Mouse (Mus musculus) CH12.LX (cell line): ENCODE data around the gene Slc45a3.

Experiments used
- CTCF ChIP-seq, 2 experiments: IDR thresholded peaks in 1 of 2; conservative IDR thresholded peaks in 1 of 2; 2 replicates each; pipeline ENCODE4 v1.5.1; 2011 to 2012; ENCODE audit warnings: low read depth in 2 of 2, low read length in 2 of 2, improper control_type of control experiment in 1 of 2, inconsistent platforms in 1 of 2, mild to moderate bottlenecking in 1 of 2, moderate library complexity in 1 of 2
- ETS1 ChIP-seq: conservative IDR thresholded peaks from 2 replicates; pipeline ENCODE4 v1.6.1; 2012; ENCODE audit warnings: low read depth, mild to moderate bottlenecking, inconsistent platforms, low read length, improper control_type of control experiment, moderate library complexity
- HCFC1 ChIP-seq: IDR thresholded peaks from 2 replicates; pipeline ENCODE4 v1.6.1; 2012; ENCODE audit warnings: low read depth, mild to moderate bottlenecking, inconsistent platforms, low read length, improper control_type of control experiment
- KAT2A ChIP-seq: IDR thresholded peaks from 2 replicates; pipeline ENCODE4 v1.6.1; 2012; ENCODE audit warnings: low read length, improper control_type of control experiment, inconsistent platforms; ENCODE audit not compliant: insufficient replicate concordance
- MAFK ChIP-seq: IDR thresholded peaks from 2 replicates; pipeline ENCODE4 v1.6.1; 2011; ENCODE audit warnings: low read length, improper control_type of control experiment; ENCODE audit not compliant: insufficient replicate concordance
- MXI1 ChIP-seq: IDR thresholded peaks from 2 replicates; pipeline ENCODE4 v1.6.1; 2011; ENCODE audit warnings: mild to moderate bottlenecking, low read depth, low read length, improper control_type of control experiment
- POLR2A ChIP-seq: IDR thresholded peaks from 2 replicates; pipeline ENCODE4 v1.6.1; 2011; ENCODE audit warnings: low read depth, mild to moderate bottlenecking, improper control_type of control experiment, low read length
- POLR2AphosphoS2 ChIP-seq: IDR thresholded peaks from 2 replicates; pipeline ENCODE4 v1.6.1; 2011; ENCODE audit warnings: low read depth, low read length, improper control_type of control experiment
- RAD21 ChIP-seq: IDR thresholded peaks from 2 replicates; pipeline ENCODE4 v1.6.1; 2011; ENCODE audit warnings: low read depth, mild to moderate bottlenecking, low read length, improper control_type of control experiment, moderate library complexity
- TCF12 ChIP-seq: IDR thresholded peaks from 2 replicates; pipeline ENCODE4 v1.6.1; 2014; ENCODE audit warnings: low read depth, mild to moderate bottlenecking, inconsistent platforms, low read length, improper control_type of control experiment
- USF2 ChIP-seq: conservative IDR thresholded peaks from 2 replicates; pipeline ENCODE4 v1.6.1; 2011; ENCODE audit warnings: low read depth, low read length, improper control_type of control experiment
- ZC3H11A ChIP-seq: IDR thresholded peaks from 2 replicates; pipeline ENCODE4 v1.6.1; 2012; ENCODE audit warnings: low read depth, mild to moderate bottlenecking, inconsistent platforms, low read length, improper control_type of control experiment
- ZNF384 ChIP-seq: IDR thresholded peaks from 2 replicates; pipeline ENCODE4 v1.6.1; 2012; ENCODE audit warnings: low read depth, low read length, improper control_type of control experiment, inconsistent platforms

- TF ChIP-seq POLR2A (no peak), MXI1 (no peak), USF2 (no peak), TCF12 (no peak), MAFK (no peak), CTCF (conservative IDR thresholded peaks at IDR 0.05 in 1 of 2, IDR thresholded peaks at IDR 0.05 in 1 of 2; ENCODE audit: low read depth in 2 of 2, low read length in 2 of 2) (no peak), HCFC1 (no peak), ZC3H11A (no peak), POLR2AphosphoS2 (no peak), ETS1 (no peak), KAT2A (no peak), RAD21 (no peak), ZNF384 (no peak)
Measured at GRCm38 (mm10) chr1:131942621-131943590, 19.9 kb upstream of the Slc45a3 start.
